Mouse (Mus musculus): ENCODE measurements around the gene Tmem91. TPM values are rescaled to one million over a fixed set of nuclear protein-coding genes. Genes with fewer than 3 reads are reported as not detected.

Gene Tmem91
- polyA plus RNA-seq, 1 experiment from 2014 or later: 1.4 TPM

GRCm38 (mm10) chr7:25694104-25694503 is 19.1 kb upstream of the Tmem91 start:
- H3K4me2 ChIP-seq: no peak overlapping the region
- no peak overlapping the region for H3K9ac ChIP-seq
- H3K27me3 ChIP-seq (replicated peaks): peaks cover 13% of the 10 kb centered on the region; the same call in 1 of the 2 replicates
- no peak overlapping the region for H3K27ac ChIP-seq (replicated peaks)
- no peak overlapping the region for H3K4me3 ChIP-seq
- H3K9me3 ChIP-seq: no peaks in the 10 kb centered on the region
- 72% methylated on average over 8 of the region's 8 CpGs for WGBS
- ATAC-seq (ENCODE audit: extremely low read depth, insufficient number of reproducible peaks, low FRiP score, low TSS enrichment): no peak
- peaks cover 66% of the 10 kb centered on the region for H3K36me3 ChIP-seq
- 0 out of 2 replicates have a peak, but pooled peaks cover 10% of the 10 kb centered on the region for H3K4me1 ChIP-seq

GRCm38 (mm10) chr7:25690051-25690450 is 15.1 kb upstream of the Tmem91 start:
- H3K4me2 ChIP-seq: peak overlapping the region; percentile 88
- peaks cover 34% of the 10 kb centered on the region for H3K4me1 ChIP-seq
- H3K4me3 ChIP-seq: peak overlapping the region; percentile 67
- H3K9me3 ChIP-seq: no peaks in the 10 kb centered on the region
- WGBS: 38% methylated on average over 5 of the region's 5 CpGs
- peaks cover 31% of the 10 kb centered on the region for H3K36me3 ChIP-seq
- H3K27ac ChIP-seq (replicated peaks): peak overlapping the region; percentile 87
- H3K27me3 ChIP-seq (replicated peaks): peaks cover 29% of the 10 kb centered on the region
- peak overlapping the region; percentile 88 for H3K9ac ChIP-seq
- ATAC-seq (ENCODE audit: extremely low read depth, insufficient number of reproducible peaks, low FRiP score, low TSS enrichment): no peak

- H3K36me3 ChIP-seq: peaks cover 27% of the 10 kb centered on the region
- H3K27ac ChIP-seq (replicated peaks): peak overlapping the region; percentile 87
- H3K4me3 ChIP-seq: peak overlapping the region; percentile 67
- H3K4me1 ChIP-seq: peaks cover 34% of the 10 kb centered on the region
- H3K9ac ChIP-seq: peak overlapping the region; percentile 88
- H3K9me3 ChIP-seq: no peaks in the 10 kb centered on the region
- H3K4me2 ChIP-seq: peak overlapping the region; percentile 88
- 6% methylated on average over 12 of the region's 12 CpGs for WGBS
- ATAC-seq (ENCODE audit: extremely low read depth, insufficient number of reproducible peaks, low FRiP score, low TSS enrichment): 0 out of 2 replicates have a peak, but pooled peaks have one; percentile 0
- H3K27me3 ChIP-seq (replicated peaks): peaks cover 29% of the 10 kb centered on the region
These were observed 14.6 kb upstream of the Tmem91 start for GRCm38 (mm10) chr7:25689603-25690021.

- under 1% methylated on average over 51 of the region's 52 CpGs for WGBS
- peaks cover 29% of the 10 kb centered on the region for H3K27me3 ChIP-seq (replicated peaks)
- peaks cover 24% of the 10 kb centered on the region for H3K36me3 ChIP-seq
- peak; percentile 62 for ATAC-seq (ENCODE audit: extremely low read depth, insufficient number of reproducible peaks, low FRiP score, low TSS enrichment)
- H3K27ac ChIP-seq (replicated peaks): peak overlapping the region; percentile 87
- no peaks in the 10 kb centered on the region for H3K9me3 ChIP-seq
- H3K4me3 ChIP-seq: peak overlapping the region; percentile 67
- H3K4me1 ChIP-seq: peaks cover 34% of the 10 kb centered on the region
- peak overlapping the region; percentile 88 for H3K4me2 ChIP-seq
- peak overlapping the region; percentile 88 for H3K9ac ChIP-seq
These were observed 14.0 kb upstream of the Tmem91 start for GRCm38 (mm10) chr7:25688810-25689586.

GRCm38 (mm10) chr7:25687811-25688401 is 12.9 kb upstream of the Tmem91 start:
- 1% methylated on average over 47 of the region's 47 CpGs for WGBS
- peaks cover 29% of the 10 kb centered on the region for H3K27me3 ChIP-seq (replicated peaks)
- H3K9ac ChIP-seq: peak overlapping the region; percentile 88
- peaks cover 44% of the 10 kb centered on the region for H3K4me1 ChIP-seq
- ATAC-seq (ENCODE audit: extremely low read depth, insufficient number of reproducible peaks, low FRiP score, low TSS enrichment): no peak; the same call in 1 of the 2 replicates
- no peaks in the 10 kb centered on the region for H3K9me3 ChIP-seq
- peak overlapping the region; percentile 88 for H3K4me2 ChIP-seq
- peak overlapping the region; percentile 87 for H3K27ac ChIP-seq (replicated peaks)
- peak overlapping the region; percentile 67 for H3K4me3 ChIP-seq
- peaks cover 22% of the 10 kb centered on the region for H3K36me3 ChIP-seq

GRCm38 (mm10) chr7:25686680-25687531 is 11.9 kb upstream of the Tmem91 start, which contains the start of gene Tgfb1:
Tgfb1 (plus strand) TSS chr7:25687002.
- 1% methylated on average over 54 of the region's 69 CpGs for WGBS
- peak within 1 kb of the TSS; percentile 87 for H3K27ac ChIP-seq (replicated peaks)
- H3K9ac ChIP-seq: peak within 1 kb of the TSS; percentile 88
- peaks cover 15% of the 10 kb centered on the region for H3K36me3 ChIP-seq
- H3K4me1 ChIP-seq: peaks cover 45% of the 10 kb centered on the region
- H3K4me2 ChIP-seq: peak within 1 kb of the TSS; percentile 88
- H3K27me3 ChIP-seq (replicated peaks): peaks cover 29% of the 10 kb centered on the region
- no peaks in the 10 kb centered on the region for H3K9me3 ChIP-seq
- ATAC-seq (ENCODE audit: extremely low read depth, insufficient number of reproducible peaks, low FRiP score, low TSS enrichment): peak; percentile 39
- peak within 1 kb of the TSS; percentile 67 for H3K4me3 ChIP-seq

- no peaks in the 10 kb centered on the region for H3K9me3 ChIP-seq
- peaks cover 12% of the 10 kb centered on the region; the same call in 1 of the 2 replicates for H3K36me3 ChIP-seq
- peak overlapping the region; percentile 87; the same call in 1 of the 2 replicates for H3K27ac ChIP-seq (replicated peaks)
- no peak for ATAC-seq (ENCODE audit: extremely low read depth, insufficient number of reproducible peaks, low FRiP score, low TSS enrichment)
- H3K4me1 ChIP-seq: peaks cover 54% of the 10 kb centered on the region
- peaks cover 27% of the 10 kb centered on the region for H3K27me3 ChIP-seq (replicated peaks)
- 63% methylated on average over 21 of the region's 21 CpGs for WGBS
- peak overlapping the region; percentile 88 for H3K9ac ChIP-seq
- peak overlapping the region; percentile 88 for H3K4me2 ChIP-seq
- peak overlapping the region; percentile 67 for H3K4me3 ChIP-seq
These were observed 11.0 kb upstream of the Tmem91 start for GRCm38 (mm10) chr7:25685926-25686470.

- Histone ChIP-seq H3K36me3 (peaks cover 12% of the 10 kb centered on the region; the same call in 1 of the 2 replicates), H3K27ac (replicated peaks) (no peak overlapping the region), H3K27me3 (replicated peaks) (peaks cover 16% of the 10 kb centered on the region), H3K9me3 (no peaks in the 10 kb centered on the region), H3K4me3 (no peak overlapping the region), H3K4me1 (peaks cover 57% of the 10 kb centered on the region), H3K9ac (no peak overlapping the region), H3K4me2 (no peak overlapping the region)
- WGBS: 79% methylated on average over 6 of the region's 6 CpGs
- ATAC-seq (ENCODE audit: extremely low read depth, insufficient number of reproducible peaks, low FRiP score, low TSS enrichment): no peak
These were observed 9.7 kb upstream of the Tmem91 start for GRCm38 (mm10) chr7:25684659-25685058.

GRCm38 (mm10) chr7:25683474-25684180 is 8.7 kb upstream of the Tmem91 start:
- Histone ChIP-seq H3K9ac (no peak overlapping the region), H3K27me3 (replicated peaks) (peaks cover 22% of the 10 kb centered on the region), H3K36me3 (peaks cover 12% of the 10 kb centered on the region; the same call in 1 of the 2 replicates), H3K9me3 (no peaks in the 10 kb centered on the region), H3K27ac (replicated peaks) (0 out of 2 replicates have a peak overlapping the region, but pooled peaks have one; percentile 15), H3K4me3 (no peak overlapping the region), H3K4me2 (no peak overlapping the region), H3K4me1 (peaks cover 49% of the 10 kb centered on the region)
- no peak for ATAC-seq (ENCODE audit: extremely low read depth, insufficient number of reproducible peaks, low FRiP score, low TSS enrichment)
- 37% methylated on average over 7 of the region's 7 CpGs for WGBS

All from heart, embryonic 13.5 days (tissue).